Mouse (Mus musculus): ENCODE data around the gene Fbxw17. TPM values are rescaled to one million over a fixed set of nuclear protein-coding genes. Genes with fewer than 3 reads are reported as not detected.
"Not testable (repeated sequence)": the region's sequence is repeated elsewhere in the genome, so short reads cannot be mapped to it uniquely, and the experiment has no call there.

Gene Fbxw17
- 26.1 and 31.5 TPM in 2 replicates for polyA plus RNA-seq (2015; fragmentation: Nextera tagmentation; extraction: Ambion mirVana)

- 12% methylated on average over 31 of the region's 35 CpGs for WGBS
- H3K9me3 ChIP-seq (replicated peaks), result no peaks in the 10 kb centered on the region
- peak; percentile 97 for ATAC-seq (replicated peaks; ENCODE audit: low FRiP score)
- H3K9ac ChIP-seq, result peak within 1 kb of the TSS; percentile 72
- peak within 1 kb of the TSS; percentile 71 for H3K4me2 ChIP-seq
- peaks cover 24% of the 10 kb centered on the region for H3K36me3 ChIP-seq
- peak within 1 kb of the TSS; percentile 90 for H3K4me3 ChIP-seq (replicated peaks)
- peaks cover 11% of the 10 kb centered on the region; the same call in 1 of the 2 replicates for H3K4me1 ChIP-seq
- peak within 1 kb of the TSS; percentile 27; the same call in 1 of the 2 replicates for H3K27ac ChIP-seq
- H3K27me3 ChIP-seq, result no peaks in the 10 kb centered on the region
Observed at GRCm38 (mm10) chr13:50417389-50418183, at the start of gene Fbxw17. TSS of gene Fbxw17 (plus strand) at chr13:50417864.

- H3K4me2 ChIP-seq; H3K27me3 ChIP-seq; H3K27ac ChIP-seq; ATAC-seq (replicated peaks; ENCODE audit: low FRiP score); H3K9me3 ChIP-seq (replicated peaks); H3K36me3 ChIP-seq; H3K4me3 ChIP-seq (replicated peaks); H3K4me1 ChIP-seq; H3K9ac ChIP-seq: not testable (repeated sequence)
- WGBS, result 85% methylated on average over 5 of the region's 5 CpGs
Observed at GRCm38 (mm10) chr13:50372934-50373705, 44.5 kb upstream of the Fbxw17 start.

- not testable (repeated sequence) for H3K27me3 ChIP-seq; H3K27ac ChIP-seq; H3K9ac ChIP-seq; H3K4me3 ChIP-seq (replicated peaks); ATAC-seq (replicated peaks; ENCODE audit: low FRiP score); H3K4me2 ChIP-seq; H3K36me3 ChIP-seq; H3K9me3 ChIP-seq (replicated peaks); H3K4me1 ChIP-seq
Observed at GRCm38 (mm10) chr13:50389146-50389545, 28.5 kb upstream of the Fbxw17 start.

- Histone ChIP-seq H3K4me1 (peaks cover 14% of the 10 kb centered on the region; the same call in 1 of the 2 replicates), H3K27ac (no peak overlapping the region), H3K9ac (peak overlapping the region; percentile 72), H3K36me3 (peaks cover 32% of the 10 kb centered on the region), H3K27me3 (no peaks in the 10 kb centered on the region), H3K4me3 (replicated peaks) (peak overlapping the region; percentile 90), H3K9me3 (replicated peaks) (no peaks in the 10 kb centered on the region), H3K4me2 (peak overlapping the region; percentile 71)
- WGBS, result 34% methylated on average over 3 of the region's 3 CpGs
- ATAC-seq (replicated peaks; ENCODE audit: low FRiP score), result peak; percentile 41; the same call in 1 of the 2 replicates
Observed at GRCm38 (mm10) chr13:50418421-50418820, 757 bp downstream of the Fbxw17 start.

GRCm38 (mm10) chr13:50423625-50424209 is 6.1 kb downstream of the Fbxw17 start:
- Histone ChIP-seq H3K27ac (no peak overlapping the region), H3K9me3 (replicated peaks) (no peaks in the 10 kb centered on the region), H3K4me2 (no peak overlapping the region), H3K9ac (no peak overlapping the region), H3K36me3 (peaks cover 85% of the 10 kb centered on the region), H3K4me3 (replicated peaks) (no peak overlapping the region), H3K27me3 (no peaks in the 10 kb centered on the region), H3K4me1 (peaks cover 4% of the 10 kb centered on the region; the same call in 1 of the 2 replicates)
- peak; percentile 44; the same call in 1 of the 2 replicates for ATAC-seq (replicated peaks; ENCODE audit: low FRiP score)
- WGBS, result 61% methylated on average over 8 of the region's 8 CpGs

GRCm38 (mm10) chr13:50424517-50424916 is 6.9 kb downstream of the Fbxw17 start:
- whole genome bisulfite sequencing, result 93% methylated on average over 2 of the region's 2 CpGs
- no peak for ATAC-seq (replicated peaks; ENCODE audit: low FRiP score)
- H3K4me3 ChIP-seq (replicated peaks), result no peak overlapping the region
- no peak overlapping the region for H3K4me2 ChIP-seq
- H3K9me3 ChIP-seq (replicated peaks), result no peaks in the 10 kb centered on the region
- H3K36me3 ChIP-seq, result peaks cover 92% of the 10 kb centered on the region
- H3K4me1 ChIP-seq, result 0 out of 2 replicates have a peak, but pooled peaks cover 3% of the 10 kb centered on the region
- H3K9ac ChIP-seq, result no peak overlapping the region
- no peaks in the 10 kb centered on the region for H3K27me3 ChIP-seq
- H3K27ac ChIP-seq, result no peak overlapping the region

GRCm38 (mm10) chr13:50426686-50427085 is 9.0 kb downstream of the Fbxw17 start:
- no peak for ATAC-seq (replicated peaks; ENCODE audit: low FRiP score)
- Histone ChIP-seq H3K9ac (no peak overlapping the region), H3K4me1 (0 out of 2 replicates have a peak, but pooled peaks cover 3% of the 10 kb centered on the region), H3K9me3 (replicated peaks) (no peaks in the 10 kb centered on the region), H3K27me3 (no peaks in the 10 kb centered on the region), H3K36me3 (peaks cover 96% of the 10 kb centered on the region), H3K27ac (no peak overlapping the region), H3K4me3 (replicated peaks) (no peak overlapping the region), H3K4me2 (no peak overlapping the region)
- 81% methylated on average over 4 of the region's 4 CpGs for WGBS

- H3K36me3 ChIP-seq, result no peaks in the 10 kb centered on the region
- WGBS, result 88% methylated on average over 2 of the region's 2 CpGs
- no peak within 1 kb of the TSS for H3K27ac ChIP-seq
- no peak within 1 kb of the TSS for H3K4me2 ChIP-seq
- H3K9ac ChIP-seq, result no peak within 1 kb of the TSS
- no peaks in the 10 kb centered on the region for H3K4me1 ChIP-seq
- H3K9me3 ChIP-seq (replicated peaks), result no peaks in the 10 kb centered on the region
- no peak for ATAC-seq (replicated peaks; ENCODE audit: low FRiP score)
- no peak within 1 kb of the TSS for H3K4me3 ChIP-seq (replicated peaks)
- H3K27me3 ChIP-seq, result no peaks in the 10 kb centered on the region
Observed at GRCm38 (mm10) chr13:50443812-50444211, 26.1 kb downstream of the Fbxw17 start, which contains the start of gene Gm47429. TSS of gene Gm47429 (minus strand) at chr13:50443912.

- WGBS, result 71% methylated on average over 4 of the region's 4 CpGs
Observed at GRCm38 (mm10) chr13:50445261-50445660, 27.6 kb downstream of the Fbxw17 start.

GRCm38 (mm10) chr13:50452266-50452665 is 34.6 kb downstream of the Fbxw17 start:
- H3K9ac ChIP-seq; H3K4me1 ChIP-seq; H3K9me3 ChIP-seq (replicated peaks); ATAC-seq (replicated peaks; ENCODE audit: low FRiP score); H3K27ac ChIP-seq; H3K4me3 ChIP-seq (replicated peaks); H3K4me2 ChIP-seq; H3K36me3 ChIP-seq; H3K27me3 ChIP-seq: not testable (repeated sequence)
- WGBS, result 73% methylated on average over 9 of the region's 9 CpGs

More at GRCm38 (mm10) chr13:50445261-50445660, 27.6 kb downstream of the Fbxw17 start:
- H3K4me1 ChIP-seq, result no peaks in the 10 kb centered on the region
- no peaks in the 10 kb centered on the region for H3K9me3 ChIP-seq (replicated peaks)
- no peak overlapping the region for H3K9ac ChIP-seq
- H3K36me3 ChIP-seq, result no peaks in the 10 kb centered on the region
- H3K27me3 ChIP-seq, result no peaks in the 10 kb centered on the region
- no peak for ATAC-seq (replicated peaks; ENCODE audit: low FRiP score)
- H3K27ac ChIP-seq, result no peak overlapping the region
- no peak overlapping the region for H3K4me3 ChIP-seq (replicated peaks)
- no peak overlapping the region for H3K4me2 ChIP-seq

GRCm38 (mm10) chr13:50453426-50453825 is 35.8 kb downstream of the Fbxw17 start:
- Histone ChIP-seq H3K4me2 (no peak overlapping the region), H3K9me3 (replicated peaks) (no peaks in the 10 kb centered on the region), H3K36me3 (no peaks in the 10 kb centered on the region), H3K9ac (no peak overlapping the region), H3K4me3 (replicated peaks) (no peak overlapping the region), H3K27ac (no peak overlapping the region), H3K27me3 (no peaks in the 10 kb centered on the region), H3K4me1 (no peaks in the 10 kb centered on the region)
- WGBS, result 23% methylated on average over 4 of the region's 4 CpGs
- ATAC-seq (replicated peaks; ENCODE audit: low FRiP score), result no peak

- H3K27ac ChIP-seq; ATAC-seq (replicated peaks; ENCODE audit: low FRiP score); H3K9ac ChIP-seq; H3K36me3 ChIP-seq; H3K4me2 ChIP-seq; H3K9me3 ChIP-seq (replicated peaks); H3K4me3 ChIP-seq (replicated peaks); H3K4me1 ChIP-seq; H3K27me3 ChIP-seq: not testable (repeated sequence)
- WGBS, result 70% methylated on average over 2 of the region's 2 CpGs
Observed at GRCm38 (mm10) chr13:50460433-50460832, 42.8 kb downstream of the Fbxw17 start.

Measured in kidney, embryonic 15.5 days (tissue).